Mouse (Mus musculus): Measurements from ENCODE around the gene Mroh2a. TPM values are rescaled to one million over a fixed set of nuclear protein-coding genes. Genes with fewer than 3 reads are reported as not detected.

Gene Mroh2a
- total and polyA plus RNA-seq, 2 experiments from 2014 or later = 0.35 TPM; not detected in 1

DNA sequence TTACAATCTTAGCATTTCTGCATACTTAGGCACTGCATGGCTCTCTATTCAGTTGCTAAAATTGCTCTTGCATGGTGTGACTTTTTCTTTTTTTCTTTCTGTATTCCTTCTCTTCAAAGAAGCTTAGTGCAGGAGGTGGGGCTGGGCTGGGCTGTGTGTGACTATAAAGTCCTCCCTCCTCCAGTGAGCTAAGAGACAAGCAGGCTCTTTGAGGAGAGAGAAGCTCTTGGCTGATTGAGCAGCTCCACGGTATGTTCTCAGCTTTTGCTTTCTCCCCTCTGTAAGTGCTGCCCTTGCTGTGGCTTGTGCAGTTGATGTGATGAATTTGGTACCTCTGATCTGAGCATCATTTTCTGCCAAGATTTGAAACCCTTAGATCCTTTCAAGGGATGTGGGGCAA lies 79.8 kb downstream of the Mroh2a start:
- H3K4me3 ChIP-seq (ENCODE audit: low read depth, low read length) = no peak overlapping the region
- H3K9ac ChIP-seq = no peak overlapping the region
- TF ChIP-seq CTCF (IDR thresholded peaks at IDR 0.05; ENCODE audit: low read depth) = no peak
- H3K9me3 ChIP-seq (ENCODE audit: low read length) = peaks cover 88% of the 10 kb centered on the region
- WGBS = 59% methylated on average over 1 of the region's 1 CpGs
- ATAC-seq = peak; percentile 44; the same call in 1 of the 2 replicates
- no peaks in the 10 kb centered on the region for H3K36me3 ChIP-seq (ENCODE audit: insufficient read depth)
- no peaks in the 10 kb centered on the region for H3K4me1 ChIP-seq (ENCODE audit: insufficient read depth)
- DNase-seq = no peak
- H3K4me2 ChIP-seq (ENCODE audit: low read depth) = no peak overlapping the region
- no peaks in the 10 kb centered on the region for H3K27me3 ChIP-seq (ENCODE audit: insufficient read depth, low read length)
- H3K27ac ChIP-seq (ENCODE audit: low read depth, low read length) = no peak overlapping the region

DNA sequence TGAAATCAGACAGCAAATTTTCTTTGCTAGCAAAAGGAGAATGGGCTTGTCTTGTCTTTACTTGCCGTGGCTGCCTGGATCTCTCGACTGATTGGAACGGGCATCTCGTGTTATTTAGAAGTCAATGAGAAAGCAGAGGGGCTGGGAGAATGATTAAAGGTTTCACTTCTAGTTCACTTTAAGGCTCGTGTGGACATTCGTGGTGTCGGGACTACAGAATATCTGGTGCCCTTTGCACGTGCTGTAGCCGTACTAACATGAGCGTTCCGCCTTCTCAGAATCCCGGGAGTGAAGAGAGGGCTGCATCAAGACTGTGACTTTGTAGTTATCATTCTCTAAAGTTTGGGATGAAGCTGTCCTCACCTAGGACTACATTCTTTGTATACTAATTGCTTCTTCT lies 80.4 kb downstream of the Mroh2a start:
- no peaks in the 10 kb centered on the region for H3K36me3 ChIP-seq (ENCODE audit: insufficient read depth)
- whole genome bisulfite sequencing = 69% methylated on average over 12 of the region's 12 CpGs
- H3K4me3 ChIP-seq (ENCODE audit: low read depth, low read length) = no peak overlapping the region
- no peaks in the 10 kb centered on the region for H3K27me3 ChIP-seq (ENCODE audit: insufficient read depth, low read length)
- no peak overlapping the region for H3K4me2 ChIP-seq (ENCODE audit: low read depth)
- ATAC-seq (no peak), DNase-seq (no peak)
- no peak overlapping the region for H3K9ac ChIP-seq
- H3K9me3 ChIP-seq (ENCODE audit: low read length) = peaks cover 82% of the 10 kb centered on the region
- H3K4me1 ChIP-seq (ENCODE audit: insufficient read depth) = no peaks in the 10 kb centered on the region
- TF ChIP-seq CTCF (IDR thresholded peaks at IDR 0.05; ENCODE audit: low read depth) = no peak
- no peak overlapping the region for H3K27ac ChIP-seq (ENCODE audit: low read depth, low read length)

DNA sequence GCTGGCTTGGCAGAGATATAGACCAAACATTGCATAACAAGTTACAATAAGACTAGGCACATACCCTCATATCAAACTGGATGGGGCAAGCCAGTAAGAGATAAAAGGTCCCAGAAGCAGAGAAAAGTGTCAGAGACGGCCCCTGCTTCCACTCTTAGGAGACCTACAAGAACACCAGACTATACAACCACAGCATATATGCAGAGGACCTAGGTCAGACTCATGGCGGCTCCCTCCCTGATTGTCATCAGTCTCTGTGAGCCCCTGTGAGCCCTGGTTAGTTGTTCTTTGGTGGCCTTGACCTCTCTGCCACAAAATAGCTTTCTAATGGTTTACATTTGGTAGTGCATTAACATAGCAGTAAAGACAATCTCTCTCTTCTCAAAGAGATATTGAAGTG lies 82.2 kb downstream of the Mroh2a start:
- ATAC-seq = no peak
- no peaks in the 10 kb centered on the region for H3K27me3 ChIP-seq (ENCODE audit: insufficient read depth, low read length)
- H3K36me3 ChIP-seq (ENCODE audit: insufficient read depth) = no peaks in the 10 kb centered on the region
- 57% methylated on average over 2 of the region's 2 CpGs for WGBS
- H3K4me3 ChIP-seq (ENCODE audit: low read depth, low read length) = no peak overlapping the region
- H3K9ac ChIP-seq = no peak overlapping the region
- TF ChIP-seq CTCF (IDR thresholded peaks at IDR 0.05; ENCODE audit: low read depth) = no peak
- no peak overlapping the region for H3K27ac ChIP-seq (ENCODE audit: low read depth, low read length)
- DNase-seq = no peak
- no peaks in the 10 kb centered on the region for H3K4me1 ChIP-seq (ENCODE audit: insufficient read depth)
- no peak overlapping the region for H3K4me2 ChIP-seq (ENCODE audit: low read depth)
- H3K9me3 ChIP-seq (ENCODE audit: low read length) = peaks cover 66% of the 10 kb centered on the region

DNA sequence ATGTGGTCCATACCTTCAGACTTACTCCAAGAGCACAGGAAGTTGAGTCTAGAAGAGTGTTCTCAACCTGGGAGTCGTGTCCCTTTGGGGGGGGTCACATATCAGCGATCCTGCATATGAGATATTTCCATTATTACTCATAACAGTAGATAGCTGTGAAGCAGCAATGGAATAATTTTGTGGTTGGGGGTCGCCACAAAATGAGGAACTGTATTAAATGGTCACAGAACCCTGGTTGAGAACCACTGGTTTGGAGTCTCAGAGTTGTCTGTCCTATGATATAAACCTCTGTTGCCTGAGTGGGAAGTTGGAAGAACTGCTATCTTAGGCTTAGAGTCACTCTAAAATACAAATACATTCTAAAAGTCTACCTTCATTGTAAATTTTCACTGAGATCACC lies 83.1 kb downstream of the Mroh2a start:
- ATAC-seq (0 out of 2 replicates have a peak, but pooled peaks have one; percentile 5), DNase-seq (no peak)
- Histone ChIP-seq H3K4me2 (ENCODE audit: low read depth) (no peak overlapping the region), H3K4me1 (ENCODE audit: insufficient read depth) (no peaks in the 10 kb centered on the region), H3K9me3 (ENCODE audit: low read length) (peaks cover 57% of the 10 kb centered on the region), H3K36me3 (ENCODE audit: insufficient read depth) (no peaks in the 10 kb centered on the region), H3K27ac (ENCODE audit: low read depth, low read length) (no peak overlapping the region), H3K4me3 (ENCODE audit: low read depth, low read length) (no peak overlapping the region), H3K27me3 (ENCODE audit: insufficient read depth, low read length) (no peaks in the 10 kb centered on the region), H3K9ac (no peak overlapping the region)
- WGBS = 53% methylated on average over 3 of the region's 3 CpGs
- TF ChIP-seq CTCF (IDR thresholded peaks at IDR 0.05; ENCODE audit: low read depth) = no peak

DNA sequence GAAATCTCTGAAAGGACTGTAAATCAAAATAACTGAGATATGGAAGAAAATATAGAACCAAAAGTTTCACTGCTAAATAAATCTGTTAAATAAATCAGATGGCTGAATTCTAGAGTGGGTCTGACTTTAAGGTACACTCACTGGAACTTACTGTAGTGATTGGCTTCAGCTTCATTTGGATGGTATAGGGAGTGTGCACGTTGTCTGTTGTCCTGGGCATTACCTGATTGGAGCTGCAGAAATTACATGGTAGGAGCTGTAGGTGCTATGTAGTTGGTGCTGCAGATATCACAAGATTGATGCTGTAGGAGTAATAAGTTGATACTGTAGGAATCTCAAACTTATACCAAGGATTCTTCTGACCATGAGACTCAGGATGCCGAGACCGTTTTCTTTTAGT lies 83.6 kb downstream of the Mroh2a start:
- 65% methylated on average over 3 of the region's 3 CpGs for WGBS
- 0 out of 2 replicates have a peak, but pooled peaks have one; percentile 23 for ATAC-seq
- TF ChIP-seq CTCF (IDR thresholded peaks at IDR 0.05; ENCODE audit: low read depth) = no peak

More for the DNA sequence above, 83.6 kb downstream of the Mroh2a start:
- H3K4me2 ChIP-seq (ENCODE audit: low read depth) = no peak overlapping the region
- peaks cover 53% of the 10 kb centered on the region for H3K9me3 ChIP-seq (ENCODE audit: low read length)
- no peaks in the 10 kb centered on the region for H3K4me1 ChIP-seq (ENCODE audit: insufficient read depth)
- H3K27me3 ChIP-seq (ENCODE audit: insufficient read depth, low read length) = no peaks in the 10 kb centered on the region
- no peak for DNase-seq
- no peak overlapping the region for H3K4me3 ChIP-seq (ENCODE audit: low read depth, low read length)
- H3K27ac ChIP-seq (ENCODE audit: low read depth, low read length) = no peak overlapping the region
- H3K9ac ChIP-seq = no peak overlapping the region
- no peaks in the 10 kb centered on the region for H3K36me3 ChIP-seq (ENCODE audit: insufficient read depth)

Other genes starting within 250 kb of the Mroh2a start
- 15.4 and 19.0 TPM in 2 replicates for gene Usp40, start 218.4 kb upstream of the Mroh2a start, total RNA-seq (2014; rRNA removed)
- gene Usp40, start 218.4 kb upstream of the Mroh2a start, polyA plus RNA-seq (2015; fragmentation: Nextera tagmentation; extraction: Ambion mirVana) = 5.1 and 8.0 TPM in 2 replicates
- not detected in 2 replicates for gene Ugt1a10, start 171.6 kb upstream of the Mroh2a start, total RNA-seq (2014; rRNA removed)
- gene Ugt1a10, start 171.6 kb upstream of the Mroh2a start, polyA plus RNA-seq (2015; fragmentation: Nextera tagmentation; extraction: Ambion mirVana) = not detected in 2 replicates
- gene Ugt1a9, start 156.2 kb upstream of the Mroh2a start, total RNA-seq (2014; rRNA removed) = not detected in 2 replicates
- not detected in 2 replicates for gene Ugt1a9, start 156.2 kb upstream of the Mroh2a start, polyA plus RNA-seq (2015; fragmentation: Nextera tagmentation; extraction: Ambion mirVana)
- not detected in 2 replicates for gene Ugt1a8, start 139.2 kb upstream of the Mroh2a start, total RNA-seq (2014; rRNA removed)
- not detected in 2 replicates for gene Ugt1a8, start 139.2 kb upstream of the Mroh2a start, polyA plus RNA-seq (2015; fragmentation: Nextera tagmentation; extraction: Ambion mirVana)
- 1.2 and 1.9 TPM in 2 replicates for gene Ugt1a7c, start 131.9 kb upstream of the Mroh2a start, total RNA-seq (2014; rRNA removed)
- 1.4 and 1.7 TPM in 2 replicates for gene Ugt1a7c, start 131.9 kb upstream of the Mroh2a start, polyA plus RNA-seq (2015; fragmentation: Nextera tagmentation; extraction: Ambion mirVana)
- gene Ugt1a6b, start 123.7 kb upstream of the Mroh2a start, total RNA-seq (2014; rRNA removed) = 2.0 and 2.5 TPM in 2 replicates
- 2.1 and 2.9 TPM in 2 replicates for gene Ugt1a6b, start 123.7 kb upstream of the Mroh2a start, polyA plus RNA-seq (2015; fragmentation: Nextera tagmentation; extraction: Ambion mirVana)
- 0.69 and 2.0 TPM in 2 replicates for gene Ugt1a6a, start 92.2 kb upstream of the Mroh2a start, total RNA-seq (2014; rRNA removed)
- gene Ugt1a6a, start 92.2 kb upstream of the Mroh2a start, polyA plus RNA-seq (2015; fragmentation: Nextera tagmentation; extraction: Ambion mirVana) = 3.8 and 5.1 TPM in 2 replicates
- not detected in 2 replicates for gene Ugt1a5, start 61.0 kb upstream of the Mroh2a start, total RNA-seq (2014; rRNA removed)
- gene Ugt1a5, start 61.0 kb upstream of the Mroh2a start, polyA plus RNA-seq (2015; fragmentation: Nextera tagmentation; extraction: Ambion mirVana) = not detected in 2 replicates
- not detected in 2 replicates for gene Ugt1a2, start 26.4 kb upstream of the Mroh2a start, total RNA-seq (2014; rRNA removed)
- not detected in 2 replicates for gene Ugt1a2, start 26.4 kb upstream of the Mroh2a start, polyA plus RNA-seq (2015; fragmentation: Nextera tagmentation; extraction: Ambion mirVana)
- 5.3 and 6.6 TPM in 2 replicates for gene Dnajb3, start 21.2 kb upstream of the Mroh2a start, total RNA-seq (2014; rRNA removed)
- gene Dnajb3, start 21.2 kb upstream of the Mroh2a start, polyA plus RNA-seq (2015; fragmentation: Nextera tagmentation; extraction: Ambion mirVana) = 10.7 and 12.4 TPM in 2 replicates
- 0.14 TPM in 1 of 2 replicates, not detected in the other for gene Ugt1a1, start 15.0 kb upstream of the Mroh2a start, total RNA-seq (2014; rRNA removed)
- not detected in 2 replicates for gene Ugt1a1, start 15.0 kb upstream of the Mroh2a start, polyA plus RNA-seq (2015; fragmentation: Nextera tagmentation; extraction: Ambion mirVana)
- gene Hjurp, start 50.6 kb downstream of the Mroh2a start, total RNA-seq (2014; rRNA removed) = 77.6 and 88.0 TPM in 2 replicates
- 24.5 and 40.0 TPM in 2 replicates for gene Hjurp, start 50.6 kb downstream of the Mroh2a start, polyA plus RNA-seq (2015; fragmentation: Nextera tagmentation; extraction: Ambion mirVana)
- gene Trpm8, start 50.7 kb downstream of the Mroh2a start, total RNA-seq (2014; rRNA removed) = 0.38 TPM in 2 replicates
- 0.19 and 0.36 TPM in 2 replicates for gene Trpm8, start 50.7 kb downstream of the Mroh2a start, polyA plus RNA-seq (2015; fragmentation: Nextera tagmentation; extraction: Ambion mirVana)
- 1.3 TPM in 1 of 2 replicates, not detected in the other for gene Spp2, start 180.0 kb downstream of the Mroh2a start, total RNA-seq (2014; rRNA removed)
- 0.52 and 1.2 TPM in 2 replicates for gene Spp2, start 180.0 kb downstream of the Mroh2a start, polyA plus RNA-seq (2015; fragmentation: Nextera tagmentation; extraction: Ambion mirVana)